Mouse (Mus musculus): ENCODE data around the gene Ctnnbl1.

DNA sequence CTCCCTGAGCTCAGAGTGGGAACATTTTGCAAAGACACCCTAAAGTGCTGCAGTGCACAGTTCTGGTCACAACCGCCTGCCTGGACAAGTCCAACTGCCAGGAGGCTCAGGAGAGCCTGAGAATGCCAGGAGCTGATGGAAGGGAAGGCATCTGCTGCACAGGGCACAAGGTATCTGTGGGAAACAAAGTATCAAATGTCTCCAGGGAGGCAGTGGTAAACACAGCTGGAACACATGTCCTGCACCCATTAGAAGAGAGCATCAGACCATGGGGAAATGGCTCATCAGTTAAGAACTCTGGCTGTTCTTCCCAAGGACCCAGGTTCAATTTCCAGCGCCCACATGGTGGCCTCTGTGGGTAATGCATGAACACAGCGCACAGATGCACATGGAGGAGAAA, 43.6 kb upstream of the Ctnnbl1 start:
- TF ChIP-seq GATA1 (IDR thresholded peaks at IDR 0.05; ENCODE audit: low read length), result no peak
- TF ChIP-seq TAL1 (IDR thresholded peaks at IDR 0.05; ENCODE audit: low read length), result no peak

All from erythroblast, embryonic 14.5 days (primary cell).